Mouse (Mus musculus) cerebellum, postnatal 25 days (tissue): ENCODE data around the gene Mutyh.

Source experiments
- DNase-seq, 2 experiments: peaks; one replicate each; pipeline ENCODE4 v3.0.0; 2021; ENCODE audit warnings: mixed read lengths in 2 of 2

Mutyh gene

DNA sequence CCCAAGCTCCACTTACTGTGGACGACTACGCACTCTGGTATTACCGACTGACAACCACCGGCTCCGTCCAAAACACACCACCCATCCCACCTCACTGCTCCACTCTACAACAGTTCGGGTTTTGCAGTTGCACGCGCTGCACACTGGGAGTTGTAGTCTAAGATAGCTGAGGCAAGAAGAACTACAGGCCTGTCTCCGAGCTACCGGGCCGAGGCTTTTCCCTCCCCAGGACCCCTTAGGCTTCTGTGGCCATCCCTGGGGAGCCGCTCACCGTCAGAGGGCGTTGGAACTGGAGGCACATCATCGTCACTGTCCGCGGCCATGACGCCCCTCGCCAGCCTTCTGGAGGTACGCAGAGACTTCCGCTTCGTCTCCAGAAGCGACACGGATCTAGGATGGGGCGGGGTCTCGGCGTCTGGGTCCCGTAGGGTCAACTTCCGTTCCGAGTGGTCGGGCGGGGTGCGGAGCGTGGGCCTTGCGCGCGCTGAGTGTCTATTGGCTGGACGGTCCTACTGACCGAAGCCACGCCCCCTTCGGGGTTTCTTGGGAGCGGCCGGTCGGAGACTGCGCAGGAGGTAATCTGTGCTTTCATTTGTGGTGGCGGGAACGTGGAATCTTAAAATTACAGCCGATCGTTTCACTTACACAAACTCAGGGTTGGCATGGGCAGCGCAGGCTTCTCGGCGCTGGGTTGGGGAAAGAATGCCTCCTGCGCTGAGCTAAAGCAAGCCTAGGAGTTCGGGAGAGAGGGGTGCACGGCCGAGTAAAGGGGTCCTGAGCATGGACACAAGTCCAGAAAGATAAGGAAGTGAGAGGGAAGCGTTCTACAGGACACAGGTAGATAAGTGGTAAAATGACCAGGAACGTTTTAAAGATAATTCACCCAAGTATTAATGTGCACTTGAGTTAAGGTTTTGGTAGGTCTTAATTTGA is at the start of gene Mutyh, which contains the start of gene Toe1:
TSS of gene Mutyh (plus strand) at position 527 of the 933 bp plus-strand sequence.
TSS of gene Toe1 (minus strand) at position 444 of the 933 bp plus-strand sequence.
- DNase-seq: peak; percentile 91 to 97

GRCm38 (mm10) chr4:116761914-116762313 is 45.6 kb upstream of the Mutyh start:
- no peak for DNase-seq

GRCm38 (mm10) chr4:116764001-116764400 is 43.5 kb upstream of the Mutyh start:
- DNase-seq: no peak

- no peak for DNase-seq
Observed at GRCm38 (mm10) chr4:116768510-116768909, 39.0 kb upstream of the Mutyh start.

GRCm38 (mm10) chr4:116769060-116769459 is 38.5 kb upstream of the Mutyh start:
- DNase-seq: no peak

DNA sequence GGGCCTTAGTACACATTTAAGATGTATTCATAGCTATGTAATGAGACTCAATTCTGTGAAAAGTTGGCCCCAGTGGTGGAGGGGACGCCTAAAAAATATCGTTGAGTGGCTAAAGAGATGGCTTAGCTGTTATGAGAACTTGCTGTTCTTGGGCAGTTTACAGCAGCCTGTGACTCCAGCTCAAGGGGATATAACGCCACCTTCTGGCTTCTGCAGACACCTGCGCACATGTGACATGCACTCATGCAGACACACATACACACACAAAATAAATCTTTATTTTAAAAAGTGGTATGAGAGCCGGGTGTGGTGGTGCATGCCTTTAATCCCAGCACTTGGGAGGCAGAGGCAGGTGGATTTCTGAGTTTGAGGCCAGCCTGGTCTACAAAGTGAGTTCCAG is 31.1 kb upstream of the Mutyh start:
- no peak for DNase-seq

GRCm38 (mm10) chr4:116777079-116777478 is 30.4 kb upstream of the Mutyh start:
- no peak for DNase-seq

GRCm38 (mm10) chr4:116780541-116780940 is 27.0 kb upstream of the Mutyh start:
- DNase-seq: no peak

DNA sequence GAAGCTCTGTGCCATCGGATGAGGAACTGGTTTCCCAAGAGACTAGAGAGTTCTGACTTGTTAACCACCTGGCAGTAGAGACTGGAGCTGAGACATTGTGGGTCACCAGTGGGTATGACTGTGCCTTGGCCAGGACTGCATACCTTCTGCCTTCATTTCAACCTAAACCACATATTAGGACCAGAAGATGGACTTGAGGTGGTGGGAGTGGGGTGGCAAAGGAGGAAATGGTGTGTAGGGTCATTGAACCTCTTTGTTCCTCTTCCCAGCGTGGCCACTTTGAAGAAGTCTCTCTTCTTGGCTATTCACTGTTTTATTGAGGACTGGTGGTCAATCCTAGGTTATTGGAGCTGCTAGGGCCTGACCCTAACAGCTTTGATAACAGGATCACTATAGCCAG is 26.2 kb upstream of the Mutyh start:
- no peak for DNase-seq

DNA sequence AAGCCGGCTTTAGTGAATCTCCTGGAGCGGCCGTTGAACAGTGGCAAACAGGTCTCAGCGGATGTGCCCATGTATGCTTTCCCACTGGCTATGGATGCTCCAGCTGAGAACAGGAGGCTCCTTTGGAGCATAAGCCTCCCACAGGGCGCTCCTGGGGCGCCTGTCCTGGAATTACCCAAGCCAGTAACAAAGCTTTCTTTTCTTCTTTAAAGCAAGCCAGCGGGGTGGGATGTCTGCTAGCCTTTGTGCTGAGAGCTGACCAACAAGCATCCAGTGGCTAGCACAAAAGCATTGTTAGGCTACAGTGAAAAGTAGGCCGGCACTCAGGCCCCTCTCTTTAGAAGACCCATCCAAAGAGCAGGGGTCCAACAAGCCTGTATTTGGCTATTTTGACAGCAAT is 25.4 kb upstream of the Mutyh start:
- DNase-seq: no peak

GRCm38 (mm10) chr4:116786587-116786986 is 20.9 kb upstream of the Mutyh start:
- DNase-seq: no peak

DNA sequence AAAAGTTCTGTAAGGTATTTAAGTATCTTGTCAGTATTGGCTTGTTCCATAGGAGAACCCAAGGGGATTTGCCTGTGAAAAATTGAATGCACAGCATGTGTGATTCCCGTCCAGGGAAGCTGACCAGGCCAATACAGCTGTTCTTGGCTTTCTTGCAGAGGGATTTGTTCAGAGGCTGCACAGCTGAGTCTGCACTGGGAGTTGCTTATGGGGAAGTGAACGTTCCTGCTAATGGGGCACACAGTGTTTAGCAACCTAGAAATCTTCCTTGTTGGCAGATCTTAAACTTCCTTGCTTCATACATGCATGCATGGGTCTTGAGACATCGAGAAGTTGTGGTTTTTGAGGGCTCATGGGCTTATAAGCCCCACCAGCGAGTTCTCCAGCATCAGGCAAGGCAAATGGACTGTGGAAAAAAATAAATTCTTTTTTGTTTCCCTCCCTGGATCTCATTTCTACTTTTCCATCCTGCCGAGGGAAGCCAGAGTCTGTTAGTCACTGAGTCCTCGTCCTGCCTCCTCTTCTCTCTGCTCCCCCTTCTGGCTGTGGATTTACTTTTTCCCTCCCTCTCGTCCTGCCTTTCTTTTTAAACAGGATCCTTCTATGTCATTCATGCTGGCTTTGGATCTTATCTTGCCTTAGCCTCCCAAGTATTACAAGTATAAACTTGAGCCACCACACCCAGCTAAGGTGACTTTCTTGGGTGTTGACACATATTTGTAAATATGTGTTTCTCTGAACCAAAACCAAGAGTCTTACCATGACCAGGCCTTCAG is 19.4 kb upstream of the Mutyh start:
- no peak for DNase-seq

DNA sequence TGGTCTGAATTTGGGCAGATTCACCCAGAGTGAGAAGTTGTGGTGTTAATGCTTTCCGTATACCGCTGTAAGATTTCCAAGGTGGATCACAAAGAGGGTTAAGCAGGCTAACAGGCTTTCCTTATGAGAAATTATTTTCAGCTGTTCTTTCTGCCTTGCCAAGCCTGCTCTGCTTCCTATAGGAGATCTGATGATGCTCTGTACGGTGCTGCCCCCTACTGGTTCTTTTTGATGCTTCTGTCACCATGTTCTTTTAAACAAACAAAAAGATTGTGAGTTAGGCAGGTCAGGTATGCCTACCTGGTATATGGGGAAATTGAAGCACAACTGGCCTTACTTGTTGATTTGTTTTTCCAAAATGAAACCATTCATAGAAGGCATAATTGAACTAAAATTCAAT is 18.6 kb upstream of the Mutyh start:
- peak; percentile 69 to 90 for DNase-seq

DNA sequence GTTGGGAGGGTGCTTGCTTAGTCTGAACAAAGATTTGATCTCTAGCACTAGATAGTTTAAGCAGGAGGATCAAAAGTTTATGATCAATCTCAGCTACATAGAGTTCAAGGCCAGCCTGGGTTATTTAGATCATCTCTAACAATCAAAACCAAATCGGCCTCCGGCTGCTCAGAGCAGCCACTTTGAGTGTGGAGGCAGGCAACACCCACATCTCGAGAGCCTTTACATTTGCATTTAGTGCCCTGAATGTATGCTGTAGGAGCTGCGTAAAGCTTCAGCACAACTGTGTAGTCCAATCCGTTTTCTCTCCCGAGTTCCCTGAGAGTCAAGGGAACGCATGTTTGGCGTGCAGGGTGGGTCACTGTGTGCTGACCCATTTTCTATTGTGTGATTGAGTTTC is 15.1 kb upstream of the Mutyh start:
- DNase-seq: no peak

- DNase-seq: no peak
Observed at GRCm38 (mm10) chr4:116794273-116794672, 13.2 kb upstream of the Mutyh start.

DNA sequence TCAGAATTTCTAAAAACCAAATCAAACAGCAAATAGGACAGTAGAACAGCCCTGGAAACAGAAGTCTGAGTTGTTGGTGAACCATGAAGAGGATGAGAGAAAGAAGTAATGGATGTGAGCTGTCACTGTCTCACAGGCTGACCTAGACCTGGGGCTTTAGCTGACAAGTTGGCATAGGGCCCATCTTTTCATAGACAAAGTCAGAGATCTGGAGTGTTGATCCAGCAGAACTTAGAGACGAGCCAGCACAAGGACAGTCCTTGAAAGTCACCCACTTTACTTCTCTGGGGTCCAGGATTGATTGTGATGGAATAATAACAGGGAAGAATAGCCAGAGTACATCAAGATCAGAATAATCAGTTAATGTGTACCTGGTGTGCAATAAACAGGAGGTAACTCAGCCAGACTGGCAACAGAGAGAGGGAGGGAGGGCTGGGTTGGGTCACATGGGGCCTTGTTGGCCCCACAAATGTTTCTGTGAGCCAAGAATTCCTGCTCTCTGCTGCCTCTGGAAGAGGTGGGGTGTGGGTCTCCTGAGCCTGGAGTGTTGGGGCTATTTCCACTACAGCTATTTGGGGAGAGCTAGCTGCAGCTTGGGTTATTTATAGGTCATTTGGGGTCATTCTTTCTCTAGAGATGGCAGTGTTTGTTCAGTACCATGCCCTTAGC is 10.9 kb upstream of the Mutyh start:
- DNase-seq: no peak

DNA sequence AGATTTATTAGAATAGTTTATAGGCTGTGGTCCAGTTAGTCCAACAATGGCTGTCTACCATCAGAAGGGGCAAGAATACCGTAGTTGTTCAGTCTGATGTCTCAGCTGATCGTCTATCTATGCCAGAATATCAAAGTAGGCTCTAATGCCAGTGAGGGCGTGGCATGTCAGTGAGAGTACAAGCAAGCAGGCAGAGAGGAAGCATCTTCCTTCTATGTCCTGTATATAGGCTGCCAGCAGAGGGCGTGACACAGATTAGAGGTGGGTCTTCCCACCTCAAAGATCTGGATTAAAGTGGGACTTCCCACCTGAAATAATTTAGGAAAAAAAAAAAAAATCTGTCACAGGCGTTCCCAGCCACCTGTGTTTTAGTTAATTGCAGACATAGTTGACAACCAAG is 7.6 kb upstream of the Mutyh start:
- no peak for DNase-seq

- DNase-seq: no peak
Observed at GRCm38 (mm10) chr4:116811012-116811411, 3.5 kb downstream of the Mutyh start.

DNA sequence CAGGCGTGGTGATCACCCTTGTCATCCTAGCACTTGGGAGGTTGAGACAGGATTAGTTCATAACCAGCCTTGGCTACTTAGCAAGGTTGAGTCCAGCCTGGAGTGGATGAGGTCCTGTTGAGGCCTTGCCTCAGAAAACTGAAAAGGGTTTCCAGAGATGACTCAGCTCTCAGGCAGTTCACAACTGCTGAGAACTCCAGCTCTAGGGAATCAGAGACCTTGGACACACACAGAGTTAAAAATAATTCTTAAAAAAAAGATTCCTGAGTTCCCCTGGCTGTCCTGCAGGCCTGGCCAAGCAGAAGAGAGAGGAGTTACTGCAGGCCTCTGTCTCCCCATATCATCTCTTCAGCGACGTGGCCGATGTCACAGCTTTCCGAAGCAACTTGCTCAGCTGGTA is 7.8 kb downstream of the Mutyh start:
- no peak for DNase-seq

GRCm38 (mm10) chr4:116817486-116817885 is 10.0 kb downstream of the Mutyh start:
- peak; percentile 74 to 75 for DNase-seq

GRCm38 (mm10) chr4:116819968-116820901 is 12.7 kb downstream of the Mutyh start:
- DNase-seq: no peak
